Mouse (Mus musculus): ENCODE results near the gene Vangl1. TPM values are rescaled to one million over a fixed set of nuclear protein-coding genes. Genes with fewer than 3 reads are reported as not detected.

Vangl1 gene
- polyA plus RNA-seq (2012; rRNA removed), result 4.5 and 5.0 TPM in 2 replicates

DNA sequence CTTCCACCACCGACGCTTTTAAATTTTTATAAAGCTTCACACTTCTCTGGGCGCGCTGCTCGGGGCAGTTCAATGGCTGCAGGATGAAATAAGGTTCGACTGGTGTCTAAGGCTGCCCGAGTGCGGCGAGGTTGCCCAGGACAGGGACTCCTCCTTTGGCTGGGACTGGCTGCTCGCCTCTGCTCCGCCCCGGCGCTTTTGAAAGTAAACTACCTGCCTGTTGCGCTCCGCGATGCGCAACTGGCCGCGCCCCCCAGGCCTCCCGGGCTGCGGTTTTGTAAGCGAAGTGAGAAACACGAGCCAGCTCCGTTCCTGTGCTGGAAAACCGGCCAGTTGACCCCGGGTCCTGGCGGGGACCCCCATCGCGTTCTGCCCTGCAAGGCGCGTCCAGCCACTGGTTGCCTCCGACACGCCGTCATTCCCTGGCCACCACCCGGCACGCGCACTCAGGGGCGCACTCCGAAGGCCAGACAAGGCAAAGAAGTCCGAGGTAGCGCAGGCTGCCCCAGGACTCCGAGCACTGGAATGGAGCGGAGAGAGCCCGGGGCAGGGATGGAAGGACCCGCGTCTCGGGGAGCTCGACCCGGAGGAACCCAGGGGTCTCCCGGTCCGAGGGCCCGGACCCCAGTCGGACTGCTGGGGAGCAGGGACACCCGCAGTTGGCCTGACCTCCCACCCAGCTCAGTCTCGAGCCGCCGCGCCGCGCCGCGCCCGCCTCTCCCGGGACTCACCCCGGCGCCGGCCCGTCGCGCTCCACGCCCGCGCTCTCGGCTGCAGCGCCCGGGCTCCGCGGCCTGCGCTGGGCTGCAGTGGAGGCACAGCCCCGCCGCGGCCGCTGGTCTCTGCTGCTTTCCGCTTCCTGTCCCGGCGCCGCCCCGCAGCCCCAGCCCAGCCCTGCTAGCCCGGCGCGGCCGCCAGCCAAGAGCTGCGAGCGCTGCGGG is at the start of gene Vangl1:
TSS of gene Vangl1 (minus strand) at position 913 of the 941 bp plus-strand sequence.
- TF ChIP-seq CTCF (IDR thresholded peaks at IDR 0.05; ENCODE audit: extremely low read depth, insufficient read depth, low read length) (no peak), POLR2A (IDR thresholded peaks at IDR 0.05; ENCODE audit: extremely low read depth, insufficient read depth, low read length) (no peak)
- peak within 1 kb of the TSS; percentile 51 for H3K4me3 ChIP-seq (ENCODE audit: insufficient read depth, low read length)
- H3K27ac ChIP-seq (ENCODE audit: insufficient read depth, low read length), result no peak within 1 kb of the TSS
- H3K4me1 ChIP-seq (ENCODE audit: control insufficient read depth, insufficient read depth, low read length), result peaks cover 3% of the 10 kb centered on the region

DNA sequence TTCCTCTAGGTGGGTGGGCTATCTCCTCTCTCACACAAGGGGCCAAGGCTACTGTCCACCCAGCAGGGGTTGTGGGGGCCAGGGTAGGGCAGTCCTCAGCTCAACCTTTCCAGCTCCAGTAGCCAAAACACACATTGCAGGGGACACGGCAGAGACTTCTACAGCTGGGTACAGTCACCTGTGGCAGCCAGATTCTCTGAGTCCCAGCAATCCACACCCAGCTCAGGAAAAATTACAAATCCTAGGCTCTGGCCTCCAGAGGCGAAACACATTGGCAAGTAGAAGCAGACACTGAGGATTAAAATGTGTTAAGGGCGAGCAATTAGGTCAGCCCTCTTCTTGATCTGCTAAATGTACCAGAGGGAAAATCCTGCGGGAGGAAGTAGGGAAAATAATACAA is 49.1 kb upstream of the Vangl1 start:
- Histone ChIP-seq H3K4me3 (ENCODE audit: insufficient read depth, low read length) (no peak overlapping the region), H3K4me1 (ENCODE audit: control insufficient read depth, insufficient read depth, low read length) (no peaks in the 10 kb centered on the region)

DNA sequence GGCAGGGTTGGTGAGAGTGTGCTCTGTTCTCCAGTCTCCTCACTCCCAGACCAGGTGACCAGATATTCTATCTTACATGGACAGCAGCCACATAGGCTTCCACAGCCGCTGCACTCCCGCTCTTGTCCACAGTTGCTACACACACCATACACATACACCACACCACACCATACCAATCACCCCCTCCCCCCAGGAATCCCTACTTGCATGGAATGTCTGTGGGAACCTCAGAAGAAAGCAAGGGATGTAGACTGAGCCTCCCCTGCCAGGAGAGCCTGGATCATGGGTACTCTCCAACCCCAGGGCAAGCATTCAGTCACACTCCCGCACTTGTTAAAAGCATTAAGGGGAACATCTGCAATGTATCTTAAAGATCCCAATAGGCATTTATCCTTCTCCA is 48.4 kb upstream of the Vangl1 start:
- Histone ChIP-seq H3K27ac (ENCODE audit: insufficient read depth, low read length) (no peak overlapping the region), H3K4me1 (ENCODE audit: control insufficient read depth, insufficient read depth, low read length) (no peaks in the 10 kb centered on the region), H3K4me3 (ENCODE audit: insufficient read depth, low read length) (no peak overlapping the region)
- TF ChIP-seq POLR2A (IDR thresholded peaks at IDR 0.05; ENCODE audit: extremely low read depth, insufficient read depth, low read length) (no peak), CTCF (IDR thresholded peaks at IDR 0.05; ENCODE audit: extremely low read depth, insufficient read depth, low read length) (no peak)

More for the DNA sequence above, 49.1 kb upstream of the Vangl1 start:
- no peak overlapping the region for H3K27ac ChIP-seq (ENCODE audit: insufficient read depth, low read length)
- TF ChIP-seq POLR2A (IDR thresholded peaks at IDR 0.05; ENCODE audit: extremely low read depth, insufficient read depth, low read length) (no peak), CTCF (IDR thresholded peaks at IDR 0.05; ENCODE audit: extremely low read depth, insufficient read depth, low read length) (no peak)

DNA sequence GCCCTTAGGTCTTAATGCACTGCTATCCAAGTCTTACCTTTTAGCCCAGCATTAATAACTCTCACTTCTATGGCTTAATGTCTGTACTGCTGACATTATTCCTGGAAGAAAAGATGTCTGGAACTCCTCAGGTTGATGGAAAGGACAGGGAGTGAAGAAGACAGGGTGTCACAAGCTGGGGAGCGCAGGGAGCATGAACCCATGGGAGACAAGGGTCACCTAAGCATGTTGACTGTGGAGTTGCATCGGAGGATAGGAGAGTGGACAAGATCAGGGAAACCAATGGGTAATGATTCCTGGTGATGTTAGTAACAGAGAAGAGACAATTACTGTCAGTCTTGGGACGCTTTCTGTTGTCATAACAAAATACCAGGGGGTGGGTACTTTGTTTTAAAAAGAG is 46.4 kb upstream of the Vangl1 start:
- Histone ChIP-seq H3K27ac (ENCODE audit: insufficient read depth, low read length) (no peak overlapping the region), H3K4me1 (ENCODE audit: control insufficient read depth, insufficient read depth, low read length) (no peaks in the 10 kb centered on the region)

DNA sequence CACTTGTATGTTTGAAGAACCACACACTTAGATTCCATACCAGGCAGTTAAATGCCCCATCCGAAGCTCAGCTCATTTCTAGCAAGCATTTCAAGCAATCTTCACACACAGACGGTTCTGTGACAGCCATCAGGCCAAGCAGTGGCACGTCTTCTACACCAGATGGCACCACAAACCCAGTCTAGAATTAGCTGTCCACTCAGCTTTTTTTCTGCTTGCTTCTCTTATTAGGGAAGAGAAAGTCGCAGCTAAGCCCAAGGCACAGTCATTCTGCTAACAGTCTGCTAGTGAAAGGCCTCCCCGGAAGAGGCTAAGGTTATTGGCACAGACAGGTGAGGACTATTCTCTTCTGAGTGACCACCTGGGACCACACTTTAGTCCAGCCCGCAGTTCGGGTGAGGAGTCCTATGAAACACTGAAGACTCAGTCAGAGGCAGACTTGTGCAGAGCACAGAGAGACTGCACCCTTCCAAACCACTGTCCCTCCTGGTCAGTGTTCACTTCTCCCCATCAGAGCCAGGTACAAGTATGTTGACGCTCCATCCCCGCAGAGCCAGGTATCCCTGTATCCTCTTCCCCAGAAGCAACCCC is 45.0 kb upstream of the Vangl1 start:
- Histone ChIP-seq H3K4me1 (ENCODE audit: control insufficient read depth, insufficient read depth, low read length) (no peaks in the 10 kb centered on the region), H3K27ac (ENCODE audit: insufficient read depth, low read length) (no peak overlapping the region), H3K4me3 (ENCODE audit: insufficient read depth, low read length) (no peak overlapping the region)
- TF ChIP-seq POLR2A (IDR thresholded peaks at IDR 0.05; ENCODE audit: extremely low read depth, insufficient read depth, low read length), result no peak
- TF ChIP-seq CTCF (IDR thresholded peaks at IDR 0.05; ENCODE audit: extremely low read depth, insufficient read depth, low read length), result peak; percentile 96

More for the DNA sequence above, 46.4 kb upstream of the Vangl1 start:
- H3K4me3 ChIP-seq (ENCODE audit: insufficient read depth, low read length), result no peak overlapping the region
- TF ChIP-seq POLR2A (IDR thresholded peaks at IDR 0.05; ENCODE audit: extremely low read depth, insufficient read depth, low read length) (no peak), CTCF (IDR thresholded peaks at IDR 0.05; ENCODE audit: extremely low read depth, insufficient read depth, low read length) (no peak)

DNA sequence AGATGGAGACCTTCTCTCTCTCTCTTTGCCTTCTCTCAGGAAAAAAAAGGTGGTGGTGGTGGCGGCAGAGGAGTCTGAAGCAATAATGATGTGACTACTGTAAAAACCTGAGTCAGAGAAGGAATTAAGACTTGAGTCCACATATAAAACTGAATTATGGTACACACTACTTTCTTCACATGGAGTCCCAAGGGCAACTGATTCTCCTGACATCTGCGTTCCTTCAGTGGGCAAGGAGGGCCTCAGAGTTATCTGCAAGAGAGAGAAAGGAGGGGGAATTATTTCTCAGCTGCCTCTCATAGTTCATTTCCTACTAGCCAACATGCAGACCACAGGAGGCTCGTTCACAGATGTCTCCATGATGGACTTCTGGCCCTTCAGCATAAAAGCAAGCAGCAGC is 40.1 kb upstream of the Vangl1 start:
- Histone ChIP-seq H3K4me1 (ENCODE audit: control insufficient read depth, insufficient read depth, low read length) (no peaks in the 10 kb centered on the region), H3K4me3 (ENCODE audit: insufficient read depth, low read length) (no peak overlapping the region), H3K27ac (ENCODE audit: insufficient read depth, low read length) (no peak overlapping the region)
- TF ChIP-seq CTCF (IDR thresholded peaks at IDR 0.05; ENCODE audit: extremely low read depth, insufficient read depth, low read length) (no peak), POLR2A (IDR thresholded peaks at IDR 0.05; ENCODE audit: extremely low read depth, insufficient read depth, low read length) (no peak)

DNA sequence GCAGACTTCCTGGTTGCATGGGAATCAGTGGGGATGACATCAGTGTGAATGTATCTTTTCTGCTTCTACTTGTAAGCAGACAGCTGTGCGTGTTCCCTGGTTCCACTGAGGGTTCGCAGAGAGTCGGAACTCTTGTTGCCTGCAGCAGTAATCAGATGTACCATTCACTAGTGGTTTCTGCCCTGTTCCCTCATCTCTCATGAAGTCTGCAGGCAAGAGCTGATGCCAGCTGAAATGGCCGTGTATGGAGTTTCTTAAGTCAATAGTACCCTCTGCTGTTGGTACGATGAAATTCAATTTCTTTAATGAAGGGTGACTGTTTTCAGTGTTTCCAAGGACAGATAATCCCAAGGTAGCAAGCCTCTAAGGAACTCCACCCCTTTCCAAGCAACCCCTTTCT is 38.4 kb upstream of the Vangl1 start:
- Histone ChIP-seq H3K27ac (ENCODE audit: insufficient read depth, low read length) (no peak overlapping the region), H3K4me1 (ENCODE audit: control insufficient read depth, insufficient read depth, low read length) (no peaks in the 10 kb centered on the region), H3K4me3 (ENCODE audit: insufficient read depth, low read length) (no peak overlapping the region)
- TF ChIP-seq POLR2A (IDR thresholded peaks at IDR 0.05; ENCODE audit: extremely low read depth, insufficient read depth, low read length) (no peak), CTCF (IDR thresholded peaks at IDR 0.05; ENCODE audit: extremely low read depth, insufficient read depth, low read length) (peak; percentile 71)

DNA sequence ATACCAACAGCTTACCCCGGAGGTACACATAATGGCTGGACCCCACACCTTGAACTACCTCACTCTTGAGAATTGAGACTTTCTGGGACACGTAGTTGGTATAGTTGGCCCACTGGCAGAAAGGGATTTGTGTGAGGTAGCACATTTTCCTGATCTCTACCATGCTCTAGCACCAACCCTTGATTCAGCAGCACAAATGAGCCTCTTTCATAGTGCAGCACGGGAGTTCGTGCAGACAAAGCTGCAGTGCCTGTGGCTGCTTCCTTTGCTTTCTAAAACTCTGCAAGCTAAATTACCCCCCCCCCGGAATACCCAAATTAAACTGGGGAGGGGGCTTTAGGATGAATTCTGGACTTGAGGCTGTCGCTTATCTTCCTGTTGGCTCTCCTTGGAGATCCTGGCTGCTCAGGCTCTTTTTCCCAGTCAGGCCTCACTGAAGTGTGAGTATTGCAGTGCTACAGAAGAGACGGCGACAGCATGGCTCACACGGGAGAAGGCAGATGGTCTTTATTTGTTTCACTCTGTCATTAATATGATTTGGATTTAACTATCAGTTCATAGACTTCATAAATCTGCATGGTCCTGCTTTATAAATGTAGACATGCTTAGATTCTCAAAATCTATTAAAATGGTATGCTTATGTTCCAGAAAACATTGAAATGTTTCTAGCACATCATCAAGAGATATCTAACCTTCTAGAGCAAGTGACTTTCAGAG is 27.1 kb upstream of the Vangl1 start:
- H3K27ac ChIP-seq (ENCODE audit: insufficient read depth, low read length), result no peak overlapping the region
- TF ChIP-seq POLR2A (IDR thresholded peaks at IDR 0.05; ENCODE audit: extremely low read depth, insufficient read depth, low read length) (no peak), CTCF (IDR thresholded peaks at IDR 0.05; ENCODE audit: extremely low read depth, insufficient read depth, low read length) (no peak)
- no peak overlapping the region for H3K4me3 ChIP-seq (ENCODE audit: insufficient read depth, low read length)
- no peaks in the 10 kb centered on the region for H3K4me1 ChIP-seq (ENCODE audit: control insufficient read depth, insufficient read depth, low read length)

DNA sequence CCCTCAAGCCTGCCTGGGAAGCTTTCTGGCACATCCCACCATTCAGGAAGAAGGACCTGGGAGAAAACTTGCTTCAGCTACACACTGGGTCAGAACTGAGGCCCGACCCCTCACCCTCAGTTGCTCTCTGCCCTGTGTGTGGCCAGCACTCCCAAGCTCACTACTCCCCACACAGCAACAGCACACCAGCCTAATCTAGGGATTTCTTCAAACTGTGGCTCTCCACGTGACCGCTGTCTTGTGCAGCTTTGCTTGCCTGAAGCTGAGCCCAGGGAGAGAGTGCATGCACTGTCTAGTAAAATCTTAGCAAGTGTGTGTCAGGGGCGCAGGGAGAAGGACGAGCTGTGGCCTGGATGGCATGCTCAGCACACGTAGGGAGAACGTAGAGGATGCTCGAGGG is 18.3 kb upstream of the Vangl1 start:
- Histone ChIP-seq H3K4me1 (ENCODE audit: control insufficient read depth, insufficient read depth, low read length) (no peaks in the 10 kb centered on the region), H3K27ac (ENCODE audit: insufficient read depth, low read length) (no peak overlapping the region), H3K4me3 (ENCODE audit: insufficient read depth, low read length) (no peak overlapping the region)
- no peak for TF ChIP-seq CTCF (IDR thresholded peaks at IDR 0.05; ENCODE audit: extremely low read depth, insufficient read depth, low read length)
- no peak for TF ChIP-seq POLR2A (IDR thresholded peaks at IDR 0.05; ENCODE audit: extremely low read depth, insufficient read depth, low read length)
